Mouse (Mus musculus) spleen, postnatal 4 days (tissue): Measurements from ENCODE around the gene Olfr365.

ENCODE experiments used
- DNase-seq, 2 experiments: peaks; one replicate each; pipeline ENCODE4 v3.0.0; 2022; ENCODE audit warnings: low spot score in 2 of 2

Olfr365 gene

DNA sequence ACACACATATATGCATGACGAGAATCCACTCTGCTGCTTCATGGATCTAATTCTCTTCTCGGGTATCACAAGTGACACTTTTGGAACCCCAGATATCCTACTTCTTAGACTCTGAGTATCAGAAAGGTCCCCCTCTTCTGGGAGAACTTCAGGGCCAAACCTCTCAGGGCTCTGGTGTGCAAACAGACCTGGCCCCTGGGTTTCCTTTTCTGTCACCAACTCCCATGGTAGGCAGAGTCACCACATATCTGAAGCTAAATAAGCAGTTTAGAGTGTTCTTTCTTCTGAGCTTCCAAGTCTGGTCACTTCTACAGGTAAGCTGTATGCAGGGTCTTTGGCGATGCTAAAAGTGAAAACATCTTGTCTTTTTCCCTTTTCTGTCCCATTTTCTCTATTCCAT is at the start of gene Olfr365:
Gene Olfr365 (plus strand): TSS at position 301 of the 400 bp plus-strand sequence.
- DNase-seq = no peak

DNA sequence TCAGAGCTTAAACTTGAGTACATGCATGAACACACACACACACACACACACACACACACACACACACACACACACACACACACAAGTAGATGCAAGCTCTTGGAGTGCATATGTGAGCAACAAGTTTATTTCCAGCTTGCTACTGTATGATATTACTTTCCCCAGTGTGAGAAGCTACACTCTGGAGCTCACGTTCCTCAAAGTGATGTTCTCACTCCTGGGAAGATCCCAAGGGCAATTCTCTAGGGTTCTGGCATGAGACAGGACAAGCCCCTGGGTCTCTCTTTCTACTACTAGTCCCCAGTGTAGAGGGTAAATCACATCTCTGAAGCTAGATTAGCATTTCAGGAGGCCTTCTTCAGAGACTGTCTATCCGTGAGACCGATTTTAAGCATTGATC is 49.0 kb upstream of the Olfr365 start, which contains the start of gene Olfr364-ps1:
Gene Olfr364-ps1 (plus strand): TSS at position 301 of the 400 bp plus-strand sequence.
- no peak for DNase-seq

DNA sequence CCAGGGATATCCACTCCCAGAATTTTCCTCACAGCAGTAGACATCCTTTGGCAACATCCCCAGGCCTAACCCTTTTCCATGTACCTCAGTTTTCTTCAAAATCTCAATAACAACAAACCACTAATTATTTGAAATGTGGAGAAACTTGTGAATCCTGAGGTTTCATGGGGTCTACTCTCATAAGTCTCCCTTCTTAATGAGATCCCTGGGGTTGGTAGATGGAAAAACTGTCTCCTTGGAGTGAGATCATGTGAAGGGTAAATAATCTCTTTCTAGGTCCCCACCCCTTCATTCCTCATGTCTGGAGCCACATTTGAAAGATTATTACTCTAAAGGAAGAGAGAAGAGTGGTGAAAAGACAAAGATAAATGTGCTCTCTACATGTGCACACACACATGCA is 23.3 kb downstream of the Olfr365 start, which contains the start of gene Olfr366:
Gene Olfr366 (plus strand): TSS at position 301 of the 400 bp plus-strand sequence.
- DNase-seq = no peak
